Comparison of ENCODE assay signal across 9 mouse cellular contexts in genomic region chr4:59445516-59445915, GRCm38 (mm10). TPM values are rescaled to one million over a fixed set of nuclear protein-coding genes. Genes with fewer than 3 reads are reported as not detected.
DNase-seq lines count a peak whose midpoint lies in the region; ATAC-seq and TF ChIP-seq lines count a peak whose summit lies in the region.
"Had no signal": no experiment of that assay in that cellular context is flagged by ENCODE, and none has a peak within 500 bp of the region (broad histone marks: within the 10 kb centered on the region; RNA-seq: fewer than 3 reads in every experiment).

No protein-coding gene starts in this region.

- H3K4me2 ChIP-seq in lung, embryonic 14.5 days = no peak overlapping the region

- H3K9ac ChIP-seq in lung, embryonic 14.5 days = no peak overlapping the region

- ATAC-seq in lung, embryonic 14.5 days (ENCODE audit: insufficient read depth) = no peak
- ATAC-seq in granulocyte monocyte progenitor cell, adult 5-6 weeks (replicated peaks; ENCODE audit: poor library complexity, severe bottlenecking) = peak; percentile 50
- ATAC-seq: forebrain, embryonic 14.5 days; lung, postnatal 0 days had no signal

- peak; percentile 59 for DNase-seq in lung, embryonic 14.5 days
- no peak for DNase-seq in lung, adult 18-20 months
- DNase-seq in thymus, postnatal 25 days = peak; percentile 51
- DNase-seq in left cerebral cortex, postnatal 25 days (ENCODE audit: low spot score in 2 of 2) = no peak
- DNase-seq in adrenal gland, adult 2 months = no peak

- H3K27me3 ChIP-seq in lung, embryonic 14.5 days (ENCODE audit: insufficient read depth, low read length) = no peaks in the 10 kb centered on the region
- no peaks in the 10 kb centered on the region for H3K27me3 ChIP-seq in megakaryocyte, embryonic 14.5 days (replicated peaks)

- WGBS in lung, embryonic 14.5 days = 34% methylated on average over 6 of the region's 6 CpGs

- no peak overlapping the region for H3K27ac ChIP-seq in lung, embryonic 14.5 days (ENCODE audit: low read depth)

- no peak overlapping the region for H3K4me3 ChIP-seq in lung, embryonic 14.5 days (ENCODE audit: low read depth, low read length)
- H3K4me3 ChIP-seq in megakaryocyte, embryonic 14.5 days (replicated peaks) = peak overlapping the region; percentile 18

- H3K9me3 ChIP-seq in lung, embryonic 14.5 days (ENCODE audit: low read depth, low read length) = no peaks in the 10 kb centered on the region
- H3K9me3 ChIP-seq in megakaryocyte, embryonic 14.5 days = peaks cover 5% of the 10 kb centered on the region

- H3K36me3 ChIP-seq in lung, embryonic 14.5 days (ENCODE audit: insufficient read depth) = no peaks in the 10 kb centered on the region
- H3K36me3 ChIP-seq in megakaryocyte, embryonic 14.5 days (replicated peaks; ENCODE audit: low read length) = peaks cover 8% of the 10 kb centered on the region

- TF ChIP-seq CTCF in lung, embryonic 14.5 days (IDR thresholded peaks at IDR 0.05; ENCODE audit: low read depth) = no peak

- intact Hi-C loops in left cerebral cortex, postnatal 25 days (cut with DNase I) = no loop called here

- H3K4me1 ChIP-seq in lung, embryonic 14.5 days (ENCODE audit: insufficient read depth) = no peaks in the 10 kb centered on the region
- H3K4me1 ChIP-seq in megakaryocyte, embryonic 14.5 days = peaks cover 98% of the 10 kb centered on the region

RNA-seq across cellular contexts. Expression of gene Susd1, which starts 7.1 kb away (rescaled TPM):
- polyA plus RNA-seq in lung, embryonic 14.5 days (2014; fragmentation: Nextera tagmentation; extraction: Ambion mirVana) = 5.1 and 5.6 TPM in 2 replicates
- 63.2 and 74.8 TPM in 2 replicates for total RNA-seq in granulocyte monocyte progenitor cell, adult 5-6 weeks (2014; fragmentation: Nextera tagmentation)
- total RNA-seq in granulocyte monocyte progenitor cell, adult 5-6 weeks (2017) = 94.4 and 95.7 TPM in 2 replicates
- 3.3 TPM in 1 of 2 replicates, not detected in the other for polyA plus RNA-seq in megakaryocyte, embryonic 14.5 days (2012; ENCODE audit: insufficient read depth, low replicate concordance)
- 1 to 10 TPM; 7.0 to 9.1 TPM for total RNA-seq in left cerebral cortex, postnatal 25 days (2021)
- 1 to 10 TPM; 2.8 to 3.4 TPM for total RNA-seq in adrenal gland, adult 2 months (2021)
- 0.96 and 1.7 TPM in 2 replicates for polyA plus RNA-seq in adrenal gland, adult 2 months (2012; rRNA removed)

Comparison
In these comparisons a context has a peak if more than half of its experiments do, and no peak if none do; other contexts are left out.
1. DNase-seq: peak in lung, embryonic 14.5 days (single experiment) and thymus, postnatal 25 days (single experiment); none in lung, adult 18-20 months (0 of 2), left cerebral cortex, postnatal 25 days (0 of 2) and adrenal gland, adult 2 months (single experiment).
2. RNA of gene Susd1, which starts 7.1 kb away (total RNA-seq): 63.2 to 95.7 TPM in granulocyte monocyte progenitor cell, adult 5-6 weeks; 7.0 to 9.1 TPM in left cerebral cortex, postnatal 25 days and 2.8 to 3.4 TPM in adrenal gland, adult 2 months; every median in the first group is over 4 times any median in the second.